17 mouse cellular contexts compared by ENCODE assay signal in genomic region chr1:22639702-22640101, GRCm38 (mm10).
DNase-seq lines count a peak whose midpoint lies in the region; ATAC-seq and TF ChIP-seq lines count a peak whose summit lies in the region.
"Had no signal": no experiment of that assay in that cellular context is flagged by ENCODE, and none has a peak within 500 bp of the region (broad histone marks: within the 10 kb centered on the region; RNA-seq: fewer than 3 reads in every experiment).

No protein-coding gene starts in this region.

- H3K36me3 ChIP-seq in hindbrain, embryonic 12.5 days: no peaks in the 10 kb centered on the region
- H3K36me3 ChIP-seq in hindbrain, postnatal 0 days (ENCODE audit: insufficient read depth, low read length): no peaks in the 10 kb centered on the region
- H3K36me3 ChIP-seq: embryonic facial prominence, embryonic 10.5 days; embryonic facial prominence, embryonic 12.5 days; forebrain, embryonic 15.5 days had no signal

- H3K4me2 ChIP-seq in hindbrain, embryonic 12.5 days (replicated peaks): no peak overlapping the region
- H3K4me2 ChIP-seq in hindbrain, postnatal 0 days (ENCODE audit: low read depth, low read length): no peak overlapping the region
- H3K4me2 ChIP-seq: embryonic facial prominence, embryonic 12.5 days; forebrain, embryonic 13.5 days; forebrain, embryonic 15.5 days had no signal

- peak; percentile 45 to 48 for DNase-seq in cerebellum, adult 2 months
- no peak for DNase-seq in cerebellum, postnatal 36 days
- peak; percentile 44 to 49 for DNase-seq in cerebellum, postnatal 25 days
- no peak for DNase-seq in hindbrain, postnatal 0 days (ENCODE audit: low spot score)
- DNase-seq in gastrocnemius, postnatal 4 days (ENCODE audit: low spot score in 2 of 2): no peak
- DNase-seq: adrenal gland, adult 2 months; adrenal gland, postnatal 10 days; adrenal gland, postnatal 25 days; cerebellum, adult 11 months; cerebellum, adult 8-10 months; forebrain, postnatal 0 days had no signal

- H3K4me3 ChIP-seq in cerebellum, adult 2 months (replicated peaks; ENCODE audit: insufficient read depth, low read depth, low read length): no peak overlapping the region
- no peak overlapping the region for H3K4me3 ChIP-seq in hindbrain, embryonic 12.5 days
- no peak overlapping the region for H3K4me3 ChIP-seq in hindbrain, postnatal 0 days (ENCODE audit: low read length)
- H3K4me3 ChIP-seq: embryonic facial prominence, embryonic 10.5 days; embryonic facial prominence, embryonic 12.5 days; forebrain, embryonic 13.5 days; forebrain, embryonic 15.5 days had no signal

- TF ChIP-seq CTCF in cerebellum, adult 2 months (IDR thresholded peaks at IDR 0.05; ENCODE audit: borderline replicate concordance, insufficient read depth, low read depth, low read length): no peak
- no peak for TF ChIP-seq CTCF in hindbrain, postnatal 0 days (IDR thresholded peaks at IDR 0.05; ENCODE audit: low read depth)

- H3K9me3 ChIP-seq in hindbrain, embryonic 12.5 days (replicated peaks): no peaks in the 10 kb centered on the region
- no peaks in the 10 kb centered on the region for H3K9me3 ChIP-seq in hindbrain, postnatal 0 days (ENCODE audit: low read length)
- H3K9me3 ChIP-seq: embryonic facial prominence, embryonic 10.5 days; embryonic facial prominence, embryonic 12.5 days; forebrain, embryonic 13.5 days; forebrain, embryonic 15.5 days had no signal

- H3K27ac ChIP-seq in cerebellum, adult 2 months (ENCODE audit: insufficient read depth, low read length): peak overlapping the region; percentile 91
- peak overlapping the region; percentile 17; the same call in 1 of the 2 replicates for H3K27ac ChIP-seq in hindbrain, embryonic 12.5 days
- no peak overlapping the region for H3K27ac ChIP-seq in hindbrain, postnatal 0 days
- H3K27ac ChIP-seq: embryonic facial prominence, embryonic 10.5 days; embryonic facial prominence, embryonic 12.5 days; forebrain, embryonic 13.5 days; forebrain, embryonic 15.5 days had no signal

- peaks cover 5% of the 10 kb centered on the region; the same call in 1 of the 2 replicates for H3K4me1 ChIP-seq in cerebellum, adult 2 months (ENCODE audit: control insufficient read depth, insufficient read depth, low read length)
- H3K4me1 ChIP-seq in hindbrain, embryonic 12.5 days: no peaks in the 10 kb centered on the region
- H3K4me1 ChIP-seq in hindbrain, postnatal 0 days (ENCODE audit: insufficient read depth, low read length): no peaks in the 10 kb centered on the region
- H3K4me1 ChIP-seq: embryonic facial prominence, embryonic 10.5 days; embryonic facial prominence, embryonic 12.5 days; forebrain, embryonic 13.5 days; forebrain, embryonic 15.5 days had no signal

- WGBS in cerebellum, adult 2 months: 44% methylated on average over 3 of the region's 3 CpGs
- WGBS in hindbrain, embryonic 12.5 days: 86% methylated on average over 3 of the region's 3 CpGs
- WGBS in hindbrain, postnatal 0 days: 77% methylated on average over 3 of the region's 3 CpGs

- TF ChIP-seq POLR2A in cerebellum, adult 2 months (IDR thresholded peaks at IDR 0.05; ENCODE audit: borderline replicate concordance, insufficient read depth, low read length): no peak

- no peak overlapping the region for H3K9ac ChIP-seq in hindbrain, embryonic 12.5 days
- H3K9ac ChIP-seq in hindbrain, postnatal 0 days (replicated peaks; ENCODE audit: low read length): no peak overlapping the region
- H3K9ac ChIP-seq: embryonic facial prominence, embryonic 12.5 days; forebrain, embryonic 13.5 days; forebrain, embryonic 15.5 days; forebrain, postnatal 0 days had no signal

- no peak for ATAC-seq in cerebellum, adult (ENCODE audit: insufficient number of reproducible peaks, low FRiP score, low TSS enrichment)
- no peak for ATAC-seq in hindbrain, embryonic 12.5 days (ENCODE audit: low FRiP score)
- ATAC-seq in hindbrain, postnatal 0 days: no peak
- ATAC-seq: forebrain, embryonic 13.5 days; forebrain, embryonic 15.5 days; forebrain, postnatal 0 days had no signal

- no peaks in the 10 kb centered on the region for H3K27me3 ChIP-seq in cerebellum, adult 2 months (ENCODE audit: control insufficient read depth, insufficient read depth, low read length)
- no peaks in the 10 kb centered on the region for H3K27me3 ChIP-seq in hindbrain, embryonic 12.5 days
- H3K27me3 ChIP-seq in hindbrain, postnatal 0 days (ENCODE audit: insufficient read depth, low read length): no peaks in the 10 kb centered on the region
- H3K27me3 ChIP-seq: embryonic facial prominence, embryonic 12.5 days; forebrain, embryonic 13.5 days; forebrain, embryonic 15.5 days had no signal

Comparison
In these comparisons a context has a peak if more than half of its experiments do, and no peak if none do; other contexts are left out.
1. DNase-seq: peak in cerebellum, adult 2 months (2 of 2) and cerebellum, postnatal 25 days (2 of 2); none in cerebellum, postnatal 36 days (0 of 2), hindbrain, postnatal 0 days (single experiment) and gastrocnemius, postnatal 4 days (0 of 2).